Mouse (Mus musculus) heart, adult 11 months (tissue): Measurements from ENCODE around the gene Zc3h6.
"Not testable (repeated sequence)": the region's sequence is repeated elsewhere in the genome, so short reads cannot be mapped to it uniquely, and the experiment has no call there.

ENCODE experiments used
- DNase-seq: peaks from one replicate; pipeline ENCODE4 v3.0.0; 2022

Zc3h6 gene

DNA sequence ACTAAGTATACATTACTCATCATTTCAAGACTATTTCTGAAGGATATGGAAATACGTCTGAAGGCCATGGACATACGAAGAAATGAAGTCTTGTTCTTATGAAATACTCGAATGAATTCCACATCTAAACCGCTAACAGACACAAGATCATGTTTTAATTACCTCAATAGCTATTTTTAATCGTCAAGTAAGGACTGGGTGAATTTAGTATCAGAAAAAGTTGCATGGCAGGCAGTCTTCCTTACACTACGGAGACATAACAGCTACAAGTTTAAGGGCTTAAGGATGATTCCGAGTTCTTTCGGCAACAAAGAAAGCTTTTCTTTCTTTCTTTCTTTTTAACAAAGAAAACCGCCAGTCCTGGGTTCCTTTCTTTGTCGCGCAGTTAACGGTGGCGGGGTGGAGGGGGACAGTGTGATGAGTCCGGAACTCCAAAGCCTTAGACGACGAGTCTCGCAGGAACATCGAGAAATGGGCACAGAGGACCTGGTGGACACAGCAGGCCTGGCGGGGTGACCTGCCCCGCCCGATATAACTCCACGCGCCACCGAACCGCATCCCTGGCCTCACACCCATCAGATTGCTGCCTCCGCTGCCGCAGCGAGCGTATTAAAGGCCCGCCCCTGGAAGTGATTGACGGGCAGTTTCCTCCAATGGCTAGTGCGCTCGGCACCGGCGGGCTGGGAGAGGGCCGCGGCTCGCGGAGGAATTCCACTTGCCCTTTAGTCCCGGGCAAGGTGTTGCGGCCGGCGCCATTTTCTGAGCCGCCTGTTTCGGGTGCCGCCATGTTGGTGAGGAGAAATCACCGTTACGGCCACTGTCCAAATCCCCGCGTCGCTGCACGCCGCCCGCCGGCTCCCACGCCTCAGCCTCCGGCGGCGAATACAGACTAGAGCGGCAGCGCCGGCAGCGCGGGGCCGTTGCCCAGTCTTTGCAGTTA lies at the start of gene Zc3h6:
Gene Zc3h6 (plus strand): TSS at position 762 of the 940 bp plus-strand sequence.
- DNase-seq = peak; percentile 100

DNA sequence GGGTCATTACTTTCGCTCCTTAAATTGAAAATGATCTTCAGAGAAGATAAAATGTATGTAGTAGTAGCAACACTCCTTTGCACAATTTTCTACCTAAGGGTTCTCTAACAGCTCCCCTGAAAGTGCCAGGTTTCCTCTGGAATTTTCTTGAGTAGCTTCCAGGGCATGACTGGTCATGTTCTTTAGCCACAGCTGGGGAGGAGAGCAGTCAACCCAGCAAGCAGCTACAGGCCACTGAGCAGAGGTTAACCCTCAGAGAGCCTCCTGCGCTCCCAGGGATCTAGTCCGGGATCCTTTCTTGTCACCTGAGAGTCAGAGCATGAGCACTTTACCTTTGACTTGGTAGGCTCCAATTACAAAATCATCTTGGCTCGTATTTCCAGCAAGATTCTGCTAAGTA lies 42.4 kb upstream of the Zc3h6 start:
- DNase-seq = peak; percentile 60

DNA sequence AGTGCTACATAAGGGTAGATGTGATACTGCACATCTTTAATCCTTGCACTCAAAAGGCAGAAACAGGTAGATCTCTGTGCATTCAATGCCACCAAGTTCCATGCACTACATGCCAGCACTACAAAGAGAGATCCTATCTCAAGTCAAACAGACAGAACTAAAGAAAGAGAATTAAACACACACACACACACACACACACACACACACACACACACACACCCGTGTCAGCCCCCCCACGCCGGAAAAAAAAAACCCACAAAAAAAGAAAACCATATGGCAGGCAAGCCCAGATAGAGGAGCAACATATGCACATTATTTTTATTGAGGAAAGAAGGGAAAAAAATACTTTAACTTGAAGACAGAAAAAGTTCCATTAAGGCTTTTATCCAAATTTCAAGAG lies 38.8 kb upstream of the Zc3h6 start:
- DNase-seq = peak; percentile 12

DNA sequence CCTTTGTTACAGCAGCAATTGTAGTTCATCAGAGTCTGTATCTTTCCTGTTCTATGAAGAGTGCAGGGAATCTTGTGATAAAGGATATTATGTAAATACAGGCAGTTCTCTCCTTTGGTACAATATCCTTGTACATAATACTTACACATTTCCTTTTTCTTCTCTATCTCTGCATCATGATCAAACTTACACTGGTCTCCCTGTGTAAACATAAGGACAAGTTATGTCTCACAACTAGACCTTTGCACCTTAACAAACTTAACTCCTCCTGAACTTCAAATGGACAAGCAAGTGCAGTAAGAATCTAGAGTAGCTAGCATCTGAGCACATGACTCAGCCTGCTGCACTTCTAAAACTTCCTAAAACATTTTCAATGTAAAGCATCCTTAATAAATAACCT lies 36.5 kb upstream of the Zc3h6 start:
- DNase-seq = no peak

DNA sequence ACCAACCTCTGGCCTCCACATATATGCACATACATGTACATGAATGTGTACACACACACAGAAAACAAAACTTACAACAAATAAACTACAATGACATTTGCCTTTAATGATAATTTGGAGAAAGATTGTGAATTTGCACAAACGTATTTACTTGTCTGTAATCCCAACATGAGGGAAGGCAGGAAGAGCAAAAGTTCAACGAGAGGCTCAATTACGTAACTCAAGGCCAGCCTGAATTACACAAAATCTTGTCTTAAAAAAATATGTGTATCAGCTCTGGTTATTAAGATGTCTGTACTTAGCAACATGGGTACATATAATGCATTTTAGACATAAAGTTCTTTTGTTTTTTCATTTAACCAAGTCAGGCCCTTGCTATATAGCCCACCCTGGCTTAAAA lies 30.9 kb upstream of the Zc3h6 start:
- DNase-seq = peak; percentile 8

GRCm38 (mm10) chr2:128943538-128944528 lies 23.4 kb upstream of the Zc3h6 start, which contains the start of gene Zc3h8:
Gene Zc3h8 (minus strand): TSS chr2:128944077.
- DNase-seq = peak; percentile 100

DNA sequence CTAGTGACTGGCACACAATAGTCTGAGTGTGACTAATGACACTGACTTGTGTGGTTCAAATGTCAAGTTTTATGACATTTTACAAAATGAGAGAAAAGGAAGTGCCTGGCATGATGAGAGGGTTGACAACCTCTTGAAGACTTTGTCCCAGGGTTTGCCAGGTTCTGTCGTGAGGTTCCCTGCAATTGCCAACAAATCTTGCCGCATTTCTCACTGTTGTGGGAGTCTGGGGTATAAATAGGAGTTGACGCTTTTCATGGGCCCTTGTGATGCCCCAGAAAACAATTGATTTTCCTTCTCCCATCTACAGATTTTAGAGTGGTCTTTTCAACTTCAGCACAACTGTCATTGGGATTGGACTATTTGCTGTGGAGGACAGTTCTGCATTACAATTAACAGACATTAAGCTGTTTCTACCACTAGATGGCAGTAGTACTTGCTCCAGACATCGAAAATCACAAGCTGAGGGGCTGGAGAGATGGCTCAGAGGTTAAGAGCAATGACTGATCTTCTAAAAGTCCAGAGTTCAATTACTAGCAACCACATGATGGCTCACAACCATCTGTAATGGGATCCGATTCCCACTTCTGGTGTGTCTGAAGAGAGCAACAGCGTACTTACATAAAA lies 19.1 kb upstream of the Zc3h6 start:
- peak; percentile 85 for DNase-seq

DNA sequence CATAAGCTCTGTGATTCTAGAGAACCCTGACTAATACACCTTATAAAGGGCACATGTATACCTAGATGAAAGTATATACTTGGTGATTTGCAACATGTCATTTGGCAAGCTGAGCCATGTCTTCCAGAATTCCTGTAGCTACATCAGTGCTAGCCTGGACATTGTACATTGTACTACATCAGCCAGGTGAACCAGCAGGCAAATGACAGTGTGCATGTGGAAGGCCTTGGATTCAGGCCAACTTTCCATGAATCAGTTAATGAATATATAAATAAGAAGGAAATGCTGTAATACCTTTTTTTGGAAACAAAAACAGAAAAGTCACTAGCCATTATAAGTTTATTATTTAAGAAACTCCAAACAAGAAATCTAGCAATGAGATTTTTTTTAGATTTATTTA lies 13.0 kb upstream of the Zc3h6 start:
- no peak for DNase-seq

GRCm38 (mm10) chr2:128965505-128966105 lies 1.6 kb upstream of the Zc3h6 start:
- peak; percentile 64 for DNase-seq

DNA sequence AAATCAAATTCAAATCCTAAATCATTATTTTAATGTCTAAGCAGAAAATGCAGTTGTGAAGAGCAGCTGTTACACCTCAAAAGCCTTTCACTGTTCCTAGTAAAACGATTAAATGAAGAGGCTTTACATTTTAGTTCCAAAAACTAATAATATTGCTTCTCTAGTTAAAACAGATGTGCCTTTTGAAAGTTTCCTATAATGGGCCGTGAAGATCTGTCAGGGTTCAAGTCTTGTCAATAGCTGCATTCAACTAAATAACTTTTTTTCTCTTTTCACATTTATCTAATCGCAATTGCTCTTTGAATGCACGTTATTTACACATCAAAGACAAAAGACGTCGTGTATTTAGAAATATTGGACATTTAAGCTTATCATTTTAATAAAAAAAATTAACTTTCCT lies 966 bp upstream of the Zc3h6 start:
- no peak for DNase-seq

DNA sequence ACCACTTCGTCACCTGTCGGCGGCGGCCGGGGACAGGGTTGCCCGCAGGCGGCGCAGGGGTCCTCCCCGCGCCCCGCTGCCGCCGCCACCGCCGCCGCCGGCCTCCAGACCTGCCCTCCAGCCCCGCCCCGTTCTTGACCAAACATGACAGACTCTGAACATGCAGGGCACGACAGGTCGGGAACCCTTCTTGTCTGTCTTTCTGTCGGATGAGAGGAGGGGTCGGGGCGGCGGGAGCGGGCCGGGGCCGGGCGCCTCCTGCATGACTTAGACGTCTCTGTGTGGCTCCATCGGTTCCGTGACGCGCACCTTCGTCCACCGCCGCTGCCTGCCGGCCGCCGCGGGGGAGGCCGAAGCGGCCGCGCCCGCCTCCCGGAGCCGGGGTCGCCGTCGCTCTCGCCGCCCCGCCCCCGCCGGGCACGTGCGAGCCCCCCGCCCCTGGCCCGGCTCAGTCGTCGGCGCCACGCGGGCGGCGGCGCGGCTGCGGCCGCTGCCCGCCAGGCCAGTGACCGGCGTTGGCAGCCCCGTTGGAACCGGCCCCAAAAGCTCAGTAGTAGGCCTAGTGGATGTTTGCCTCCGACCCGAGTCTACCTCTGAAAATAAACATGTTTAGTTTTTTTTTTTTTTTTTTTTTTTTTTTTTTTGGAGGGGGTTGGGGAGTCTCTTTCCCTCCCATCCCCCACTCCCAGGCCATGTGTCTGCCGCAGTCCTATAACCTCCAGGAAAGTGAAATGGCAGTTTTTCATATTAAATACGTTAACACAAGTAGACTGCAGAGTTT lies 649 bp downstream of the Zc3h6 start, which contains the start of gene Gm10762:
Gene Gm10762 (minus strand): TSS at position 65 of the 781 bp plus-strand sequence.
- DNase-seq = peak; percentile 99

GRCm38 (mm10) chr2:128968475-128969083 lies 1.4 kb downstream of the Zc3h6 start:
- DNase-seq = no peak

- DNase-seq = no peak
Observed at GRCm38 (mm10) chr2:128972301-128972700, 5.1 kb downstream of the Zc3h6 start.

DNA sequence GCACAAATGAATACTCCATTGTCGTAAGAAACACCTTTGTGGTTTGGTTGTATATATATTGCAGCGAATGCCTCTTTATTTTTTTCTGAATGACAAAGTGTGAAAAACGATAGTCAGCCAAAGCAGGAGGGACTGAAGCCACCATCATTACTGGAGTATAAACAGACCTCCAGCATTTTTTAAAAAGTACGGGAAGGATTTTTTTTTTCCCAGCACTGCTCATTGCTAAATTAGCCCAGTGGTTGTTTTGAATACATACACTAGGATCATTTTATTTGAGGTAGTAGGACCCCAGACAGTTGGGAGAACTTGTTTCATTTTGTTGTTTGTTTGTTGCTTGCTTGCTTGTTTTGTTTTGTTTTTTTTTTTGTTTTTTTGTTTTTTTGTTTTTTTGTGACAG lies 8.4 kb downstream of the Zc3h6 start:
- no peak for DNase-seq

GRCm38 (mm10) chr2:128984746-128985145 lies 17.5 kb downstream of the Zc3h6 start:
- DNase-seq = no peak

DNA sequence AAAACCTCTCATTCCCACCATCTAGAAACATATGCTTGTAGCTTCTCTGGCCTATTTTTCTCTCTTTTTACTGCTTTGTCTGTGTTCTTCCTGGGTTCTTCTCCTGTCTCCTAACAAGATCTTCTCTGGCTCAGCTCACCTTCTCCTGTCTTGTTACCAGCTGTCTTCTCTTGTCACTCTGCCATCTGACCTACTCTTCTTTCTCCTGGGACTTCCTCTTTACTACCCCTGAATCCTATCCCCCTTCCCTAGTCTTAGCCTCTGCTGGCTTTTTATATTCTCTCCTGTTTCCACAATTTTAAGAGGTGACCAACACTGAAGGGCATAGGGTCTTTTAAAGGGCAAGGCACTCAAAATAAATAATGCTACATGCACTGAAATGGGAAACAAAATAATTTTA lies 37.7 kb downstream of the Zc3h6 start:
- DNase-seq = no peak

GRCm38 (mm10) chr2:129006194-129006749 lies 39.1 kb downstream of the Zc3h6 start:
- no peak for DNase-seq

GRCm38 (mm10) chr2:129008867-129009266 lies 41.7 kb downstream of the Zc3h6 start:
- not testable (repeated sequence) for DNase-seq

GRCm38 (mm10) chr2:129020106-129020505 lies 52.9 kb downstream of the Zc3h6 start:
- DNase-seq = no peak

DNA sequence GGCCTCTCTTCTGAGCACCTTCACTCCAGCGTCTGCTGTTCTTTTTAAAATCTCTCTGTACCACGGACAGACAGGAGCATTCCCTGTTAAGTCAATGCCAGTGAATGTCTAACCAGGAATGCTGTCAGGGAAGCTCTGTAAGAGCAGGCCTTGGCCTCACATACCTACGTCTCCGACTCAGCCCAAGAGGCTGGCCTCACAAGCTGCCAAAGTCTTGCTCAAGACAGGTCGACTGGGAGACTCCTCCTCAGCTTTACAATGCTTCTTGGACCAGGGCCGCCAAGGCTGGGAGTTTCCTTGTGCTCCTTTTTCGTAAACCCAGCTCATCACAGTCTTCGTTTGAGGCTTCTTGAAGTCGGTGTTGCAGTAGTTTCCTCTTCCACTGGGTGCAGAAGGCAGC lies 57.6 kb downstream of the Zc3h6 start:
- DNase-seq = peak; percentile 79

- DNase-seq = no peak
Observed at GRCm38 (mm10) chr2:129035381-129035780, 68.2 kb downstream of the Zc3h6 start.
